Mouse (Mus musculus) gastrocnemius, adult 18-20 months (tissue): Measurements from ENCODE around the gene Elp1. TPM values are rescaled to one million over a fixed set of nuclear protein-coding genes. Genes with fewer than 3 reads are reported as not detected.

ENCODE experiments used
- DNase-seq: peaks from one replicate; pipeline ENCODE4 v3.0.0; 2021; ENCODE audit warnings: low spot score
- long read RNA-seq, 2 experiments: library from polyadenylated mRNA; stranded (forward); transcript quantifications; one replicate each; pipeline ENCODE4 v2.0.0; 2021
- total RNA-seq, 2 experiments: library from RNA; stranded (reverse); gene quantifications; 2 replicates each; pipeline ENCODE4 v1.2.3; 2021

Gene Elp1
- total RNA-seq = 10 to 100 TPM; 24.8 to 25.5 TPM
- long read RNA-seq, experiment 1, full-length matches to known transcripts = 31 of 38 reads
- long read RNA-seq, experiment 1, partial matches to known transcripts = 6 of 38 reads
- long read RNA-seq, experiment 1, other reads (novel, unspliced or antisense) = 1 of 38 reads
- long read RNA-seq, experiment 2, full-length matches to known transcripts = 24 of 34 reads
- long read RNA-seq, experiment 2, partial matches to known transcripts = 7 of 34 reads
- long read RNA-seq, experiment 2, other reads (novel, unspliced or antisense) = 3 of 34 reads

DNA sequence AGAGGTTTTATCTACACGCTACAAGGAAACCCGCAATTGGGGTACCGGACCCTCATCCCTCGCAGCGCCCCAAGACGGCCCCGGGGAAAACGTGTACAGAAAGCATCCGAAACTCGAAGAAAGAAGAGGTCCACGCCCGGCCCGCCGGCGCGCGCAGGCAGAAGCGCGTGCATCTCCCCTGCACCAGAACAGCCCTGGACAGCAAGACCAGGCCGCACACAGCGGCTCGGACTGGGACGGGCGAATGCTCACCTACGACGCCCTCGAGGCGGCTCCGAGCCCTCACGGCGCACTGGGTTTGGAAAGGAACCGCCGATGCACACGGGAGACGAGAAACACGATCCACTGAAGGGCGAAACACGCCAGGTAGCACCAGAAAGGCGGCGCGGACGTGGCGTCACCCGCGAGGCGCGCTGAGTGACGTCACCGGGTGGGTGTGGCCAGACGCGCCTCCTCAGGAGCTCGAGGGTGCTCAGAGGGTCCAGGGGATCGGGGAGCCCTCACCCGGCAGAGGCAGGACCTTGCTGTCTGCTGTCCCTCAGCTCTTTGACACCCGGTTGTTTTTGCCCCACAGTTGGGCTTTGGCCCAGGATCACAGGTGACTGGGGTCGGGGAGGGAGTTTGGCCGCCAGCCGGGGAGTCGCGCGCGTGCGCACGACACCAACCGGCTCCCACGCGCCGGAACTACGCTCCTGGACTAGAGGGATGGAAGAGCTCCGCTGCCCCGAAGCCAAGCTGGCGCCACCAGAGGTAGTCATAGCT is at the start of gene Elp1, which contains the start of gene Fam206a:
TSS of gene Elp1 (minus strand) at position 425 of the 762 bp plus-strand sequence.
TSS of gene Fam206a (plus strand) at position 439 of the 762 bp plus-strand sequence.
- DNase-seq = peak; percentile 93

DNA sequence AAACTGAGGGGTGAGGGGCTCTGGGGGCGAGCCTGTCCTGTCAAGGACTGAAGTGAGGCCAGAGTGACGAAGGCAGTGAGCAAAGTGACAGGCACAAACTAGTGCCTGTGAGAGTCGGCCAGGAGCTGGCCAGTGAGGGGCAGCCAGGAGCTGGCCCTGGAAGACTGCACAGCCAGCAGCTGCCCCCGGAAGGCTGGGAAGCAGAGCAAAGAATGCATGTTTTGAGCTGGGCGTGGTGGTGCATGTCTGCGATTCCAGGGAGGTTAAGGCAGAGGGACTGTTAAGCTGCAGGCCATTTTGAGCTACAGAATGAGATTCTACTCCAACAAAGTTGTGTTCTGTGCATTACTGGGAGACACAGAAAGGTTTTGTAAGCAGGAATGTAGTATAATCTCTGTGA is 48.6 kb upstream of the Elp1 start:
- no peak for DNase-seq

DNA sequence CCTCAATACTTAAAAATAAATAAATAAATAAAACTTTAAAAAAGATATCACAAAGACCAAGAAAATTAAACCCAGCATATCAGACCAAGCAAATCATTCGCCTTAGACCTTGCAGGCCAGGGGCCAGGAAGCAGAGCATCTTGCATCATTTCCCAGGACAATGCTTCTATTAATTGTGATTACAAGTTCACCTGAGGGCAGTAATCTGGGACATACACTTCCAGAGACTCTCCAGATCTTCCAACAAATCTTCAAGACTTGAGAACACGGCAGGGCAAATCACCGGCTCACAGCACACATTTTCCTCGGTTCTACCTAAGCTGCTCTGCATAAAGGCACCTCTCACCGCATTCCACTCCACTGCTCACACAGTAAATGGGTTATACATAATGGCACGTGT is 45.9 kb upstream of the Elp1 start:
- DNase-seq = no peak

DNA sequence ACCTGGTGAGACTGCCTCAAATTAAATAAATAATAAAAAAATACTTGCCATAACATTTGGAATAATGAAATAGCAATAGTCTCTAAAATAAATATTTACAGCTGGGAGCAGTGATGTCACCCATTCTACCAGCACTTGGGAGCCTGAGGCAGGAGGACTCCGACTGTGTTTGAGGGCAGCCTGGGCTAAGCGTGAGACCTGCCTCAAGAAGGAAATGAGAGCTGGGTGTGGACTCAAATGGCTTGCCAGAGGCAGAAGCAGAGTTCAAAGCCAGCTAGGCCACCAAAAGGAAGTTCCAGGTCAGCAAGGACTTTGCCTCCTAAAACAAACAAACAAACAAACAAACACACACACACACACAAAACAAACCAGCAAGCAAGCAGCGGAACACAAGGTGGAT is 45.3 kb upstream of the Elp1 start:
- DNase-seq = no peak

DNA sequence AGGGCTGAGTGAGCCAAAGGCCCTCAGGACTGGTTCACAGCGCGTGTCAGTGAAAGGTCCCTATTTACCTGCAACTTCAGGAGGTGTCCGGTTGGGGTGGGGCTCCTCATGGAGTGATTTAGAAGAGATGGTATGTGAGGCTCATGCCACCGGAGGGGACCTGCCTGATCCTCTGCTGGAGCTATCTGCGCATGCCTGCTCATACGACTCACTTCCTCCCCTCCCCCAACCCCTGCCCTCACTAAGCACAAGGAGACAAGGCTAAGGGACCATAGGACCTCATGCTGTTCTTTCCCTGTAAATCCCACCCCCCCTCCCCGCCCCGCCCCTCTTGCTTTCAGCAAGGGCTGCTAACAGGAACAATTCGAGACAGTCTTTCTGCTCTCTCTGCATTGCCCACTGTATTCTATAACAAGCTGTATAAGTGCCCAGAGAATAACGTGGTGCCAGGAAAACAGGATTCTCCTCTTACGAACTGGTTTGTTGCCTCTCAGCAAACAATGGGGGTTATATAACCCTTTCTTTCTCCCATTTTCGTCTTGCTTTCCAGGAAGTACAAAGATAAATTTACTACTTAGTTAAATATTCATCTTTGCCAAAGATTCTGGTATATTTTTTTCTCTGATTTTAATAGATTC is 43.9 kb upstream of the Elp1 start:
- no peak for DNase-seq

DNA sequence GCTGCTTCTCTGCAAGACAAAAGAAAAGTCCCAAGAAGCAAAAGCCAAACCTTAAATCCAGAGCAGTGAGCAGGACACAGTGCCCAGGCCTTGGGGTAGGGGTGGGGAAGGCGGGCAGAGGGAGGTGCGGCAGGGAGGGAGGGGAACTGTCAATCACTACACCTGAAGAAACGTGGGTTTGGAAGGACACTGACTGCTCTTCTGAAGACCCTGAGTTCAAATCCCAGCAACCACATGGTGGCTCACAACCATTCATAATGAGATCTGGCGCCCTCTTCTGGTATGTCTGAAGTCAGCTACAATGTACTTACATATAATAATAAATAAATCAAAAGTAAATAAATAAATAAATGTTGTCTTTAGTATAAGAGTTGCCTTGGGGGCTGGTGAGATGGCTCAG is 42.8 kb upstream of the Elp1 start:
- no peak for DNase-seq

DNA sequence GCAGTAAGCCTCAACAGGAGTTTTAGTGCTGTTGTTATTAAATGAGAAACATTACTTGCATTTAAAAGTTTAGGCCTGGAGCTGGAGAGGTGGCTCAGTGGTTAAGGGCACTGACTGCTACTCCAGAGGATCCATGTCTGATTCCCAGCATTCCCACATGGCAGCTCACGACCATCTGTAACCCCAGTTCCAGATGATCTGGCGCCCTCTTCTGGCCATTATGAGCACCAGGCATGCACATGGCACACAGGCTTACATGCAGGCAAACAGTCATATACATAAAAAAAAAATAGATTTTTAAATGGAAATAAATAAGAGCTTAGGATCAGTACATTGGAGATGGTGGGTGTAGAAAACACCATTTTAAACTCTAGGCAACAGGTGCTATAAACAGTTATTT is 41.8 kb upstream of the Elp1 start:
- DNase-seq = no peak

DNA sequence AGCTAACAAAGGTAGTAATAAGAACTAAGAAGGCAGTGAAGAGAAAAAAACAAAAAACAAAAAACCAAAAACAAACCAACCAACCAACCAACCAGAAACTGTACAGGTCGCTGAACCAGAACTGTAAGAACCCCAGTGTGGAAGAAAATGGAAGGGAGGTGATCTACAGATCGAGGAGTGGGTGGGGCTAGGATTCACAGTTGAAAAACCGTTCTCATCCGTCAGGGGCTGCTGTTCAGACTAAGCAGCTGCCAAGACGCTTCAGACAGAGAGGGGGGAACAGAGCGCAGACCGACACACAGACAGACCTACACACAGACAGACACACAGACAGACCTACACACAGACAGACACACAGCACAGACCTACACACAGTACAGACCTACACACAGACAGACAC is 40.4 kb upstream of the Elp1 start:
- no peak for DNase-seq

DNA sequence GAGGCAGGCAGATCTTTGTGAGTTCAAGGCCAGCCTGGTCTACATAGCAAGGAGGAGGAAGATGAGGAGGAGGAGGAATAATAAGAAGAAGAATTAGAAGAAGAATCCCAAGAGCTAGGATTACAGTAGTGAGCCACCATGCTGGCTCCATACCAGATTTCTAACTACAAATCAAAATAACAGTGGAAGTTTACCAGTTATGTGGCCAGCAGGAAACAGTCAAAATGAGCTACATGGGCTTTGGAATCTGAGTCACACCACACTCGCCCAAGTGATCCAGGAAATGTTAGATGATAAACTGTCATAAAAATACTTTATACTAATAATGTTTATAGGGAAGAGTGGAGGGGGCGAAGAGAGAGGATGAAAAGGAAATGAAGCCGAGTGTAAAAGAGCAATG is 38.2 kb upstream of the Elp1 start:
- DNase-seq = no peak

DNA sequence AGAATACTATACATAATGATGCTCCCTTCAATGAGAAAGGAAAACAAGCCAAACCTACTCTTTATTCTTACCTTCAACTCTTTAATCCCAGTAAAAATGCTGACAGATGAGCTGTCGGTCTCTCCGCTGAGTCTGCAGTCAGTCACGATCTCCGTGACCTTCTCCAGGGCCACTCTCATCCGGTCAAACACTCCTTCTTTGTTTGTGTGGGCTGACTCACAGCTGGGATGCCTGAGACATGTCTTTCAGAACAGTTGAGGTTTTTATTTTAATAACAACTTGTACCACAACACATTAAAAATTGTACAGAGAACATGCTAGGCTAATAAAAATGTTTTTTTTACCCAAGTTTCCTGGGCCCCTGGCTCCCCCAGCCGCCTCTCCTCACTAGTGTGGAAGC is 35.5 kb upstream of the Elp1 start:
- no peak for DNase-seq

DNA sequence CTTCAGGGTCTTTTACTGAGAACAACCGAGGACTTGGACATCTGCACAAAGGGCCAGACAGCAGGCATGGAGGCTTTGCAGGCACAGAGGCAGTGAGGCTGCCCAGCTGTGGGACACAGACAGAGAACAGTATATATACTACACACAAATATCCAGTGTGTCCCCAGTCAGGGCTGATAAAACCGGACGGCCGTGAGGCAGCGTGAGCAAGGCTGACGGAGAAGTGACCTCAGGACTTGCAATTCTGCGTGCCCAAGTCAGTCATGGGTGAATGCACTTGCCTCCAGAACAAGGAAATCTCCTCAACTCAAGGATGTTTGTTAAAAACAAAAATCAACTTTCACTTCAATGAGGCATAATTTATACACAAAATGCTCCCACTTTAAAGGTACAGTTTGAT is 29.9 kb upstream of the Elp1 start:
- no peak for DNase-seq

DNA sequence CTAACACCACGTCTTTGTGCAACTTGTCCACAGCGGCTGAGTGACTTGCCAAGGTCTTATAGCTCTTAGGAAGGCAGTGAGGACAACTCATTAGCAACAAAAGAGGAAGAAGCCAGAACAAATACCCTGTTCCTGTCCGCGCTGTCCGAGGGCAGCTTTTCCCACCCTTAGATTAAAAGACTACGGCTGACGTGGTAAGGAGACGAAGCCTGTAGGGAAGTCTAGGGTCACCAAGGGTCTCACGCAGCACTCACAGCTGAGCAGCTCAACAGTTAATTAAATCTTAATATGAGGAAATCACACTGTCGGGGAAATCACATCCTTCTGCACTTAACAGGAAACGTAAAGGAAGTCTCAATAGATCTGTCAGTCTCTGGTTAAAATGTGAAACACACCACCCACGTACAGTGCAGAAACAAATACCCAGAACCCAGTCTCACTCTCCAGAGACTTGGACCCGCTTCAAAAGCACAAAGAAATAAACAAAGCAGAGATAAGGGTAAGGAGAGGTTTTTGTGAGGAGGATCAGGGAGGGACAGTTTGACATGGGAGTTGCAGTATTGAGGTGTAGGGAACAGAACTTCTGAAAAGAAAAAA is 29.0 kb upstream of the Elp1 start:
- DNase-seq = no peak

DNA sequence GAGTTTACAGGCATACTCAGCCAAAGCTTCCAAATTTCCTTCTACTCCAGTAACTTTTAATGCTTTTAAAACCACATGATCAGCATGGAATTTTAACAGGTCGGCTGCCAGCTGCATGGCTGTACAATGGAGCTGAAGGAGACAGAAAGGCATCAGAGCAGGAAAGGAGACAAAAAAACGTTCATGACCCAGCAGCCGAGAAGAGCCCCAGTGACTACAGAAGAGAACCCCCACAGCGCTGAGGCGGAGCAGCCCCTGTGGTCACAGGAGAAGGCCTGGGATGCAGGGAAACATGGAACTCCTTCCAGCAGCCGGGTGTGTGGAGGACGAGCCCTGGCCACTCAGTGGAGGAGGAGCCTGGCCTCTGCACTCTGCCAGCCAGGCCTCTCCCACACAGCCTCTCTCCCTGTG is 27.4 kb upstream of the Elp1 start:
- peak; percentile 11 for DNase-seq

DNA sequence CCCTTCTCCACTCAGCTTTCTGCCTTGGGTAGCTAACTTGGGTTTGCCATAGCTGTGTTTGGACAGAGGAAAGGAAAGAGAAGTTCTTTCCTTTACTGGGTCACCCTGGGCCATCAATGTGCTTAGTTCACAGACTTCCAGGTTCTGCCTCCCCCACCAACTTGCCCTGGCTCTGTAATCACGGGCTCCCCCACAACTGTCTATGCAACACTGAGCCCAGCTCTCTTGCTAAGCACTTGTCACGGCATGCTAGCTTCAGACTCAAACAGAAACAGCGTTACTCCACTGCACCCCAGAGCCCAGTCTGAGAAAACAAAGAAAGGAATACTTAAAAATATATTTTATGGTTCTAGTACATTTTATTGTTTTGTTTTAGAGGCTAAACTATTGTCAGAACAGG is 26.8 kb upstream of the Elp1 start:
- no peak for DNase-seq

DNA sequence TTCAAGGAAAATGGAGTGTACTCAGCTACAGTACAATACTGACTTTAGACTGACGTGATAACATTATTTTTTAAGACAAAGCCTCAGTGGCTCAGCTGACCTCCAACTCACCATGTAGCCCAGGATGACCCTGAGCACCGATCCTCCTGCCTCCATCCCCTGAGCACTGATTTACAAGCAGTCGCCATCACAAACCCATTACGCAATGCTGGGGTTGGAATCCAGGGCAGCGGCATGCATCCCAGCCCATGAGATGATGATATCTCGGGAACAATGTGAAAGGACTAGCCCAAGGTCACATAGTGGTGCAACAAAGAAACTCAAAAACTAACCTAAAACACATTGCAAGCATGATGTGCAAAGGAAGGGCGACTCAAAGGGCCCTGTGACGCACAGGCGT is 22.1 kb upstream of the Elp1 start:
- DNase-seq = no peak

DNA sequence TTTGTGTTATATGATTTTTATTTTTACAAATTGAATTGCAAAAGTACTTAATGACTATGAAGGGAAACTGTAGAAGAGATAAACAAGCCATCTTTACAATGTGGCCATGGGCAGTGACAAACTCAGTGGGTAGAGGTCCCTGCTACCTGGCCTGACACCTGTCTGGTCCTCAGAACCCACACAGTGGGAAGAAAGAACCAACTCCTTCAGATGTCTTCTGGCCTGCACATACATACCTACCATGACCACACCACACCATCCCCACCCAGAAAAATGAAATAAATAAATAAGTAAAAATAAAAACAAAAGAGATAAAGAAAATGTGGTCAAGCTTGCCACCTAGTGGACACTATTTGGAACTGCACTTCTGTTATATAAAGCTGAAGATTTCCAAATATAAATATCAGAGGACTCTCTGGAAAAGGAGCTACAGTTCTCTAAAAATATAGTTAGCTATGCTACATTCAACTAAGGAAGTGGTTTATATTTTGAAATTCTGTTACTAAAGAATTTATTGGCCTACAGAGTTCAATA is 18.0 kb upstream of the Elp1 start:
- no peak for DNase-seq

DNA sequence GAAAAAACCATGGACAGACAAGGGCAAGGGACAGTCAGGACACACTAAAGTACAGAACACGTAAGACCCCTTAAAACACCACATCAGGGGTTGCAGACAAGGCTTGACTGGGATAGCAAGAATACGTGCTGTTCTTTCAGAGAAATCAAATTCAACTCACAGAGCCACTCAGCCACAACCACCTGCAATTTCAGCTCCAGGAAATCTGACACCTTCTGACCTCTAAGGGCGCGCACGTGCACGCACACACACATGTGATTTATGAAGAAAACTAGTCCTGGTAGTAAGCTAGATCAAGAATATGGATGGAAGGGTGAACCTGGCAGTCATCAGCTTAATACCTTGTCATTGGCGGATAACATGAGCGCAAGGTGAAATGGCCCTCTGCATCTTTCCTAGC is 13.0 kb upstream of the Elp1 start:
- DNase-seq = no peak

DNA sequence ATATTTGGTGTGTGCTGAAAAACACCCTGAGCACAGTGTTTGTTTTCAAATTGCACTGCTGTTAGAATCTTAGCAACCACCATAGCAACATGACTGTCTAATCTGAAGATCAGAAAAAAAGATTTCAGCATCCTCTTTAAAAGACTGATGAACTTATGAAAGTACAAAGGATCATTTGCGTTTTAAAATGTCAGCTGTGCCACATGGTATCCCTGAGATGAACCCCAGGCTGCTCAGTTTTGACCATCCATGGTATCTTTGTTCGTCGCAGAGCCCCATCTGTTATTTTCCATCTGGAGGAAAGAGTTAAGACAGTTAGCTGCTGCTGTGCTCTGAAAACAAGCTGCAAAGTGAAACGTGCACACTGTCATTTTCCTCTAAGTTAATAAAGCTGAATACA is 10.0 kb upstream of the Elp1 start:
- DNase-seq = no peak

DNA sequence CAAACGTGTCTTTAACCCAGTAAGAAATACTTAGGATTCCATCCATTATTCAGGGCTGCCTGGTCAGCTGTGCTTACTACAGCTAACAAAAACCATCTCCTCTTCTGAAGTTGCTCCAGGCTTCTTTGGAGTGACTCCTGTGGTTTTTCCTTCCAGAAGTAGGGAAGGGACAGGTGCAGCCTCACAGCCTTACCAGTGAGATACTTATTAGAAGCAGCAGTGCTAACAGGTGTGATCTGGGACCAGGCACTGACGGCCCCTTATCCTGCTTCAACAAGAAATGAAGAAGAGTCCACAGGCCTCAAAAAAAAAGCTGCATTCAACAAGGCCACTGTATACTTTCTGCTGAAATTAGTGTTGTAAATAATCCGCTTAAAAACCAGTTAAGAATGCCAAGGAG is 9.5 kb upstream of the Elp1 start:
- DNase-seq = no peak

DNA sequence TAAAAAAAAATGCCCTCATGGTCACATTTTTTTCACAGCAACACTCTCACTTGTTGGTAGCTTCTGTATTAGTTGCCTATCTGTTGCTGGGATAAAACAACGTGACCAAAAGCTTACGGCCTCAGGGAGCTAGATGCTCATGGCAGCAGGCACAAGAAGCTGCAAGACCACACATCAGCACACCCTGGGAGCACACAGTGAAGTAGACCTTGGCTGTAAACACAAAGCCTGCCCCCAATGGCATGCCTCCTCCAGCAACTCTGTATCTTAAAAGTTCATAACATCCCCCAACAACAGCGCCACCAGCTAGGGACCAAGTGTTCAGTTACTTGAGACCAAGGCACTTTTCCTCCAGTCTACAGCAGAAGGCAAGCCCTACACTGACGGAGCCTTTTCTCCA is 6.9 kb upstream of the Elp1 start:
- no peak for DNase-seq

DNA sequence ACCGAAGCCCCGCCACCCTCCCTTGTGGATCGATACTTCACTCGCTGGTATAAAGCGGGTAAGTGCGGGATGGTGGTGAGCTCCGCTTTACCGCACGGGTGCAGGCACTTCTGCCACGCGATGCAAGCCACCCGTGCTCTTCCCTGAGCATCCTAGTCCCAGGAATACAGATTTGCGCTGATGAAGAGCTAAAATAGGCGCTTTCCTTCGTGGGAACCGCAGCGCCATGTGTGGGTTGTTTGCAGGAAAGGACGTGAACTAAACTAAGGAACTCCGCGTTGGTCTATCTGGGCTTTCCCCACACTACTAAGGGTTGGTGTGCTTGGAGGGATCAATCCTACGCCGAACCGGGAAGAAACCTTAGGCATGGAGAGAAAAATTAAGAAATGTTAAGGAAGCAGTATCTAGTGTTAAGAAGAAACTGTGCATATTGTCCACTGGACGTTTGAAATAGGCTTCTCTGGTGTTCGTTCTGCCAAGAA is 579 bp upstream of the Elp1 start:
- no peak for DNase-seq

DNA sequence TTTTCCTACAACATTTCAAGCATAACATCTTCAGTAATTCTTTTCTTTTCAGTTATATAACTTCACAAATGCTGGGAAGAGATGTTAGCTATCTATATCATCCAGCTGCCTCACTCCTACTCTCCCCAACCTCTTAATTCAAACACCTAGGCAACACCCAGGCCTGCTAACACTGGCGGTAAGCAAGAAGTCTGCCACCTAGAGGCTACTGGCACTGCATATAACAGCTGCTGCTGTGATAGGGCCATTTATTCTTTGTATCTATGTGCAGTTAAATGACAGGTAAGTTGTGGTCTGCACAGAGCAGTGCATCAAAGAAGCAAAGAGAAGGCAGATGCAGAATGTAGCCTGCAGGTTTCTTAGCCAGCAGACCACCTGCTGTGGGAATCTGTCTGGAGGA is 10.8 kb downstream of the Elp1 start:
- no peak for DNase-seq
